Mouse (Mus musculus): ENCODE results near the gene Bach2.

GRCm38 (mm10) chr4:32358602-32359464, 120.2 kb downstream of the Bach2 start:
- TF ChIP-seq CTCF (IDR thresholded peaks at IDR 0.05; ENCODE audit: low read depth, low read length) (no peak), POLR2A (IDR thresholded peaks at IDR 0.05; ENCODE audit: insufficient read depth, low read length) (no peak)
